Comparison of ENCODE assay signal across 11 mouse cellular contexts in the genomic region with DNA sequence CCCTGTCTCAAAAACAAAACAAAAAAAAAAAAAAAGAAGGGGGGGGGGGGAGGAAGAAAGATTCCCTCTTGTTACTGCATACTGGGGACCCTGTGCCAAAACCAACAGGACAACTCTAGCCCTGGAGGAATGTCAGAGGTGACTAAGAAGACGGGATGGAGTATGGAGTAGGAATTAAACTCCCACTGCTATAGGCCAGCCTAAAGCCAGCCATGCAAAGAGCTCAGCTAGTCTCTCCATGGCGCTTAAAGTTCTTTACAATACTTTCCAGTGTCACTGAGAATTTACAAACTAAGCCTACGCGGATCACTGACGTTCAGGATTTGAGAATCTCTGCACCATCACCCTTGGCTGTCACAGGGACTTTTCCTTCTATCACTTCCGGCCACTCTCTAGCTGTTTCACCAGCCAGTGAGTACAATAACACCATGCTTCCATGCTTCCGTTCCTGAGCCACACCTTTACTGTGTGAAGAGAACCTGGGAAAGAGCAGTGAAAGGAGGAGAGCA. TPM values are rescaled to one million over a fixed set of nuclear protein-coding genes. Genes with fewer than 3 reads are reported as not detected.
DNase-seq lines count a peak whose midpoint lies in the region; ATAC-seq and TF ChIP-seq lines count a peak whose summit lies in the region.
"Had no signal": no experiment of that assay in that cellular context is flagged by ENCODE, and none has a peak within 500 bp of the region (broad histone marks: within the 10 kb centered on the region; RNA-seq: fewer than 3 reads in every experiment).

No protein-coding gene starts in this region.

- no peaks in the 10 kb centered on the region for H3K27me3 ChIP-seq in heart, embryonic 10.5 days (ENCODE audit: insufficient read depth, poor library complexity, severe bottlenecking)
- H3K27me3 ChIP-seq in kidney, postnatal 0 days (ENCODE audit: insufficient read depth, low read length) = no peaks in the 10 kb centered on the region
- H3K27me3 ChIP-seq in CH12.LX (replicated peaks) = no peaks in the 10 kb centered on the region
- H3K27me3 ChIP-seq in limb, embryonic 14.5 days (ENCODE audit: control insufficient read depth, insufficient read depth, low read length) = no peaks in the 10 kb centered on the region

- peaks cover 32% of the 10 kb centered on the region for H3K4me1 ChIP-seq in heart, embryonic 10.5 days
- peaks cover 34% of the 10 kb centered on the region for H3K4me1 ChIP-seq in kidney, postnatal 0 days (replicated peaks; ENCODE audit: insufficient read depth, low read length)
- H3K4me1 ChIP-seq in CH12.LX (ENCODE audit: control insufficient read depth in 1 of 2, insufficient read depth in 2 of 2) = peaks cover 12 to 72% of the 10 kb centered on the region in 2 experiments
- peaks cover 22% of the 10 kb centered on the region for H3K4me1 ChIP-seq in limb, embryonic 14.5 days (ENCODE audit: control insufficient read depth, insufficient read depth, low read length)

- no peak for TF ChIP-seq RAD21 in CH12.LX (IDR thresholded peaks at IDR 0.05; ENCODE audit: low read depth, low read length)

- H3K27ac ChIP-seq in heart, embryonic 10.5 days = peak overlapping the region; percentile 17; the same call in 1 of the 2 replicates
- peak overlapping the region; percentile 87 for H3K27ac ChIP-seq in kidney, postnatal 0 days
- H3K27ac ChIP-seq in CH12.LX (ENCODE audit: insufficient read depth, low read depth) = peak overlapping the region; percentile 93
- H3K27ac ChIP-seq in limb, embryonic 14.5 days (replicated peaks; ENCODE audit: low read depth, low read length) = 0 out of 2 replicates have a peak overlapping the region, but pooled peaks have one; percentile 22

- in situ Hi-C loops in CH12.LX (cut with MboI; ENCODE audit: low pct_ligation_motif_present, low pct_unique_long_range_greater_than_20kb, low sequenced_read_pairs) = no loop called here

- H3K4me3 ChIP-seq in heart, embryonic 10.5 days = no peak overlapping the region
- H3K4me3 ChIP-seq in kidney, postnatal 0 days (replicated peaks; ENCODE audit: low read depth, low read length) = no peak overlapping the region
- H3K4me3 ChIP-seq in CH12.LX (replicated peaks in 1 of 3; ENCODE audit: low read depth in 2 of 3, low read length in 2 of 3, poor library complexity in 1 of 3) = peak overlapping the region; percentile 35 to 53 (median 52)
- no peak overlapping the region for H3K4me3 ChIP-seq in limb, embryonic 14.5 days (replicated peaks; ENCODE audit: low read length)

- H3K9ac ChIP-seq in kidney, postnatal 0 days (ENCODE audit: low read depth, low read length) = 0 out of 2 replicates have a peak overlapping the region, but pooled peaks have one; percentile 18
- peak overlapping the region; percentile 61 for H3K9ac ChIP-seq in CH12.LX (ENCODE audit: insufficient read depth, low read depth)
- H3K9ac ChIP-seq in limb, embryonic 14.5 days (ENCODE audit: low read depth, low read length, severe bottlenecking) = no peak overlapping the region

- dilution Hi-C loops in CH12.LX (cut with MboI; ENCODE audit: extremely low pct_ligation_motif_present, extremely low pct_unique_long_range_greater_than_20kb, low sequenced_read_pairs) = no loop called here

- peak; percentile 7; the same call in 1 of the 2 replicates for TF ChIP-seq EP300 in CH12.LX (IDR thresholded peaks at IDR 0.05; ENCODE audit: low read length)

- DNase-seq in heart, embryonic 10.5 days (ENCODE audit: low spot score) = no peak
- no peak for DNase-seq in heart, postnatal 25 days (ENCODE audit: low spot score)
- DNase-seq in kidney, postnatal 0 days (ENCODE audit: low spot score) = peak; percentile 64
- DNase-seq in kidney, postnatal 14 days = no peak
- peak; percentile 76 for DNase-seq in CH12.LX (ENCODE audit: extremely low read depth)
- no peak for DNase-seq in limb, embryonic 14.5 days (ENCODE audit: low spot score)
- DNase-seq in testis, postnatal 14 days (ENCODE audit: low spot score) = no peak
- DNase-seq in embryo, embryonic 10.5 days (ENCODE audit: low spot score) = no peak
- DNase-seq: adrenal gland, postnatal 14 days; cerebellum, adult 11 months had no signal

- no peaks in the 10 kb centered on the region for H3K36me3 ChIP-seq in heart, embryonic 10.5 days
- H3K36me3 ChIP-seq in kidney, postnatal 0 days (ENCODE audit: insufficient read depth, low read length) = no peaks in the 10 kb centered on the region
- H3K36me3 ChIP-seq in CH12.LX (replicated peaks in 1 of 2; ENCODE audit: control insufficient read depth in 1 of 2, insufficient read depth in 1 of 2, low read length in 1 of 2) = peaks cover 0 to 15% of the 10 kb centered on the region in 2 experiments
- no peaks in the 10 kb centered on the region for H3K36me3 ChIP-seq in limb, embryonic 14.5 days (ENCODE audit: control insufficient read depth, insufficient read depth, low read length)

- no peak for TF ChIP-seq CTCF in kidney, postnatal 0 days (IDR thresholded peaks at IDR 0.05; ENCODE audit: low read depth)
- TF ChIP-seq CTCF in CH12.LX (conservative IDR thresholded peaks at IDR 0.05 in 1 of 2, IDR thresholded peaks at IDR 0.05 in 1 of 2; ENCODE audit: low read depth in 2 of 2, low read length in 2 of 2) = no peak

- 70% methylated on average over 7 of the region's 7 CpGs for WGBS in heart, embryonic 10.5 days
- 24% methylated on average over 7 of the region's 7 CpGs for WGBS in kidney, postnatal 0 days
- 74% methylated on average over 7 of the region's 7 CpGs for WGBS in limb, embryonic 14.5 days

- peak overlapping the region; percentile 34; the same call in 1 of the 2 replicates for H3K4me2 ChIP-seq in kidney, postnatal 0 days (ENCODE audit: low read length)
- H3K4me2 ChIP-seq in CH12.LX (ENCODE audit: insufficient read depth, low read depth, poor library complexity, severe bottlenecking) = peak overlapping the region; percentile 85
- H3K4me2 ChIP-seq in limb, embryonic 14.5 days (replicated peaks; ENCODE audit: low read depth, low read length, severe bottlenecking) = no peak overlapping the region

- 0 out of 2 replicates have a peak, but pooled peaks have one; percentile 27 for TF ChIP-seq POLR2A in CH12.LX (IDR thresholded peaks at IDR 0.05; ENCODE audit: low read depth, low read length)
- no peak for TF ChIP-seq POLR2A in limb, embryonic 14.5 days (IDR thresholded peaks at IDR 0.05; ENCODE audit: borderline replicate concordance, extremely low read depth, insufficient read depth, insufficient read length)

- intact Hi-C loops in heart, postnatal 25 days (cut with DNase I) = no loop called here

- no peaks in the 10 kb centered on the region for H3K9me3 ChIP-seq in heart, embryonic 10.5 days
- H3K9me3 ChIP-seq in kidney, postnatal 0 days (replicated peaks; ENCODE audit: low read length) = no peaks in the 10 kb centered on the region
- no peaks in the 10 kb centered on the region for H3K9me3 ChIP-seq in CH12.LX (replicated peaks; ENCODE audit: low read length)
- H3K9me3 ChIP-seq in limb, embryonic 14.5 days (ENCODE audit: control insufficient read depth, low read length) = no peaks in the 10 kb centered on the region

- peaks cover 66% of the 10 kb centered on the region for H3K79me2 ChIP-seq in CH12.LX (replicated peaks; ENCODE audit: control insufficient read depth, extremely low read depth, insufficient read depth, poor library complexity, severe bottlenecking)

- 0 out of 2 replicates have a peak, but pooled peaks have one; percentile 29 for ATAC-seq in kidney, postnatal 0 days (replicated peaks; ENCODE audit: low FRiP score, low read depth)
- ATAC-seq in limb, embryonic 14.5 days (ENCODE audit: low FRiP score, low read depth) = no peak
- ATAC-seq: hindbrain, embryonic 16.5 days had no signal

TF ChIP-seq in CH12.LX, 34 proteins besides CTCF, POLR2A, EP300 and RAD21:
- peak; percentile 59; the same call in 1 of the 2 replicates for TF ChIP-seq MAX (IDR thresholded peaks at IDR 0.05; ENCODE audit: low read length)
- TF ChIP-seq JUND (conservative IDR thresholded peaks at IDR 0.05; ENCODE audit: low read depth, low read length) = no peak
- no peak for TF ChIP-seq ZC3H11A (IDR thresholded peaks at IDR 0.05; ENCODE audit: low read depth, low read length)
- 0 out of 2 replicates have a peak, but pooled peaks have one; percentile 34 for TF ChIP-seq NELFE (IDR thresholded peaks at IDR 0.05; ENCODE audit: low read depth, low read length)
- no peak for TF ChIP-seq RCOR1 (conservative IDR thresholded peaks at IDR 0.05; ENCODE audit: low read depth, low read length)
- no peak for TF ChIP-seq E2F4 (IDR thresholded peaks at IDR 0.05; ENCODE audit: insufficient replicate concordance, low read depth, low read length)
- peak; percentile 31; the same call in 1 of the 2 replicates for TF ChIP-seq MYC (IDR thresholded peaks at IDR 0.05; ENCODE audit: low read depth, low read length)
- peak; percentile 25; the same call in 1 of the 2 replicates for TF ChIP-seq TCF12 (IDR thresholded peaks at IDR 0.05; ENCODE audit: low read depth, low read length)
- TF ChIP-seq ETS1 (conservative IDR thresholded peaks at IDR 0.05; ENCODE audit: low read depth, low read length) = peak; percentile 41
- peak; percentile 71 for TF ChIP-seq ZNF384 (IDR thresholded peaks at IDR 0.05; ENCODE audit: low read depth, low read length)
- peak; percentile 70; the same call in 1 of the 2 replicates for TF ChIP-seq TBP (conservative IDR thresholded peaks at IDR 0.05; ENCODE audit: low read depth, low read length)

RNA-seq across cellular contexts. Expression of a gene that starts 6.2 kb away (rescaled TPM):
- polyA plus RNA-seq in heart, embryonic 10.5 days (2016; fragmentation: Nextera tagmentation; extraction: Ambion mirVana) = 14.3 and 17.5 TPM in 2 replicates
- total RNA-seq in heart, postnatal 25 days (2021) = 10 to 100 TPM; 20.1 to 21.1 TPM
- 31.6 and 33.4 TPM in 2 replicates for polyA plus RNA-seq in kidney, postnatal 0 days (2015; fragmentation: Nextera tagmentation; extraction: Ambion mirVana)
- total RNA-seq in CH12.LX (2012; rRNA removed) (28.6 and 28.8 TPM in 2 replicates), CH12.LX (2014; rRNA removed) (23.5 and 24.2 TPM in 2 replicates)
- 49.3 and 50.6 TPM in 2 replicates for polyA plus RNA-seq in CH12.LX (2012; ENCODE audit: insufficient read length, low read depth)
- 55.0 and 65.4 TPM in 2 replicates for polyA plus RNA-seq in limb, embryonic 14.5 days (2012; rRNA removed)
- 19.8 and 26.8 TPM in 2 replicates for polyA plus RNA-seq in limb, embryonic 14.5 days (2014; fragmentation: Nextera tagmentation; extraction: Ambion mirVana)

RNA-seq across cellular contexts. Expression of a gene that starts 28.6 kb away (rescaled TPM):
- polyA plus RNA-seq in heart, embryonic 10.5 days (2016; fragmentation: Nextera tagmentation; extraction: Ambion mirVana) = 295 and 308 TPM in 2 replicates
- total RNA-seq in heart, postnatal 25 days (2021) = 100 to 1,000 TPM; 207 to 215 TPM
- polyA plus RNA-seq in kidney, postnatal 0 days (2015; fragmentation: Nextera tagmentation; extraction: Ambion mirVana) = 774 and 842 TPM in 2 replicates
- total RNA-seq in CH12.LX (2012; rRNA removed) (223 and 268 TPM in 2 replicates), CH12.LX (2014; rRNA removed) (260 and 269 TPM in 2 replicates)
- 313 and 329 TPM in 2 replicates for polyA plus RNA-seq in CH12.LX (2012; ENCODE audit: insufficient read length, low read depth)
- 216 and 283 TPM in 2 replicates for polyA plus RNA-seq in limb, embryonic 14.5 days (2012; rRNA removed)
- 296 and 305 TPM in 2 replicates for polyA plus RNA-seq in limb, embryonic 14.5 days (2014; fragmentation: Nextera tagmentation; extraction: Ambion mirVana)

Comparison
In these comparisons a context has a peak if more than half of its experiments do, and no peak if none do; other contexts are left out.
1. DNase-seq: peak in kidney, postnatal 0 days (single experiment) and CH12.LX (single experiment); none in heart, embryonic 10.5 days (single experiment), heart, postnatal 25 days (single experiment), kidney, postnatal 14 days (single experiment), limb, embryonic 14.5 days (single experiment), testis, postnatal 14 days (single experiment) and embryo, embryonic 10.5 days (single experiment).
2. H3K27ac ChIP-seq: peak in every context shown above with its lines; median percentile 93 in CH12.LX; 87 in kidney, postnatal 0 days; 22 in limb, embryonic 14.5 days; 17 in heart, embryonic 10.5 days.
3. H3K4me3 ChIP-seq: peak in CH12.LX (3 of 3); none in heart, embryonic 10.5 days (single experiment), kidney, postnatal 0 days (single experiment) and limb, embryonic 14.5 days (single experiment).